Mouse (Mus musculus) brown adipose tissue, adult 24 weeks (tissue): ENCODE measurements around the gene Dnaic1. TPM values are rescaled to one million over a fixed set of nuclear protein-coding genes. Genes with fewer than 3 reads are reported as not detected.
"Not testable (repeated sequence)": the region's sequence is repeated elsewhere in the genome, so short reads cannot be mapped to it uniquely, and the experiment has no call there.

Source experiments
- H3K27ac ChIP-seq: fragments of 200-500 bp; replicated peaks from 2 replicates; pipeline ENCODE4 v1.5.1; 2012; ENCODE audit warnings: low read depth, mild to moderate bottlenecking, low read length
- H3K4me1 ChIP-seq: fragments of 200-500 bp; 2 replicates; pipeline ENCODE4 v1.6.1; 2012; ENCODE audit warnings: low read length, mixed read lengths; ENCODE audit not compliant: control insufficient read depth, insufficient read depth, insufficient read length
- H3K4me3 ChIP-seq: fragments of 200-500 bp; 2 replicates; pipeline ENCODE4 v1.5.1; 2012; ENCODE audit warnings: low read depth, mild to moderate bottlenecking, low read length, moderate library complexity; ENCODE audit not compliant: insufficient read depth
- polyA plus RNA-seq: library from polyadenylated mRNA; stranded (reverse); fragments of >200 nt; gene quantifications from 2 replicates; pipeline ENCODE4 v1.2.4, GENCODE M21; 2012; ENCODE audit not compliant: missing spikeins, insufficient read depth, insufficient read length

The Dnaic1 gene
- polyA plus RNA-seq, 1 experiment, result not detected

DNA sequence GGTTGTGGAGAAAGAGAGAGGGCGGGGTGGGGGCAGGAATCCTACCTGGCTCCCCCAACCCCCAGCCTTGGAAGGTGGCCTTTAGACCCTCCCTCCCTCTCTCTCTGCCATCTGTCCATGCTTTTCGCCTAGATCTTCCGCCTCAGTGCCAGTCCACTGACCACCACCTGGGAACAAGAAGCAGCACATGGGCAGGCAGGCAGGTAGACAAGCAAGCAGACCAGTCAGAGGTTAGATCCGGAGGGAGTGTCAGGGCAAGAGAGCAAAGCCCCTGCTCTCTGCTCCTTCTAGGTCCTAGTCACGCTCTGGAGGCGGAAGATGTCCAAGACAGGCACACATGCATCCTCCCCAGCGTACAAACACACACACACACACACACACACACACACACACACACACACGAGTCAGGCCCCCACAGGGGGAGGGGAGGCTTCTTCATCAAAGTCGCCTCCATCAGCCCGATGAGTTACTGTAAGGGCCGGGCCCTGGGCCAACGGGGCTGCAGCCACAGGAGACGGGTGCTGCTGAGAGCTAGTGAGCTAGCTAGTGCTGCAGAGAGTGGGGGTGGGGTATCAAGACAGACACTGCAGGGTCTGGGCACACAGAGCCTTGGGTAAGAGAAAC lies 107.5 kb downstream of the Dnaic1 start:
- H3K4me3 ChIP-seq, result no peak overlapping the region
- peaks cover 3% of the 10 kb centered on the region; the same call in 1 of the 2 replicates for H3K4me1 ChIP-seq
- H3K27ac ChIP-seq, result no peak overlapping the region

DNA sequence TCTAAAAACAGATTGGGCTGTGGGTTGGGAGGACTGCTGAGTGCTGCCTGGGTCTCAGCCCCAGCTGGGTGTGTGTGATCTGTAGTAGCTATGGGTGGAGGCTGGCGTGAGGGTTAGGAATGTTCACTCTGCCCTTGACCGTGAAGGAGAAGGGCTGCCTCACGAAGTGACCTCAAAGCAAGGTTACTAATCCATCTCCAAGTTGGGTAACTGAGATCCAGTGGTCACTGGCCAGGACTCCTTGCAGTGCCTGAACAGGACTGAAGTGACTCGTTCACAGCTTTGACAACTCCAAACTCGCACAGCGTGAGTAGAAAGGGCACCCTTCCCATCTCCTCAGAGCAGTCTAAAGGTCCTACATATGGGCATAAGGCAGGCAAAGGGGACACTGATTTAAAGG lies 109.3 kb downstream of the Dnaic1 start:
- Histone ChIP-seq H3K4me3 (no peak overlapping the region), H3K4me1 (peaks cover 3% of the 10 kb centered on the region; the same call in 1 of the 2 replicates), H3K27ac (peak overlapping the region; percentile 50)

DNA sequence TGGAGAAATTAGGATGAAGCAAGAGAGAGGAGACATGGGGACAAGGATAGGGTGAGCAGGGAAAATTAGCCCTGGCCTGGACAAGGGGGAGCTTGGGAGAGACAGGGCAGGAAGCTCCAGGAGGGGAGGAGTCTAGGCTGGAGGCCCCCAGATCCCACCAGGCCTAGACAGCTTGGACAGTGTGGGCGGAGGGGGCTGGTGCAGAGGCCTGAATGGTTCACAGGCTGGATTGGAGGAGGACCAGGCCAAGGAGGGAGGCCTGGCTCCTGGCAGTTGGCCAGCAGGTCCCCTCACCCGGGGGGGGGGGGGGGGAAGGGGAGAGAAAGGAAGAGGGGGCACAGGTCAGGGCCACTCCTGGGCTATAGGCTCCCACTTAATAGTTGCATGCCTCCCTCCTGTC lies 109.7 kb downstream of the Dnaic1 start:
- peaks cover 3% of the 10 kb centered on the region; the same call in 1 of the 2 replicates for H3K4me1 ChIP-seq
- H3K4me3 ChIP-seq, result no peak overlapping the region
- peak overlapping the region; percentile 50 for H3K27ac ChIP-seq

DNA sequence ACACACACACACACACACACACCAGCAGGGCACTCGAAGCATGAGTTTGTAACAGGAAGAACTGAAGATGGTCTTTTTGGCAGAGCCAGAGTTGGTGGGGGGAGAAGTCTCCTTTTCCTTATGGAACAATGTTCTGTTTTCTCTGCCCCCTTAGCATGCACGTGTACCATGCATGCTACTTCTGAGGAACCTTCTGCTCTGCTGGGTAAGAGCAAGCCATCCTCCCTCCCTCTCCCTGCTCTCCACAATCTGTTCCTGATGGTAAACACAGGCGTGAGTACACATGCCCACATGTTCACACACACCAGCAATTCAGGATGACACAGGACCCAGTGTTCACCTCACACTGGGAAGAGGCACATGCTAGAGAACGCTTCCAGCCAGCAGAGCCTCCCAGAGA lies 111.6 kb downstream of the Dnaic1 start:
- Histone ChIP-seq H3K27ac (no peak overlapping the region), H3K4me1 (peaks cover 3% of the 10 kb centered on the region; the same call in 1 of the 2 replicates), H3K4me3 (no peak overlapping the region)

DNA sequence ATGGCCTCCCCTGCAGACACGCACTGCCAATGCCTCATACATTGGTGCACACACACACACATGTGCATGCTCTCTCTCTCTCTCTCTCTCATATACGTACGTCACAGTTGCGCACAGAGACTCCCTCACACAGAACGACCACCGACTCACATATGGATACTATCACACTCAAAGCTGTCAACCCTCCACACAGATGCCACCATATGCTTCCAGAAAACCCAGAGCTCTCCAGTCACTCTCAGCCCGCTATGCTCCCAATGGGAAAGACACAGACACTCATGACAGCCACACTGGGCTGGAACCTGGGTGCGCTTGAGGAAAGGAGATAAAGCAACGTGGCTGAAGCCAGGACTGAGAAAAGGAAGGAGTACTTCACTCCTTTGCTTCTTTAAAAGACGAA lies 112.4 kb downstream of the Dnaic1 start:
- H3K4me3 ChIP-seq, result no peak overlapping the region
- no peak overlapping the region for H3K27ac ChIP-seq
- peaks cover 3% of the 10 kb centered on the region; the same call in 1 of the 2 replicates for H3K4me1 ChIP-seq

DNA sequence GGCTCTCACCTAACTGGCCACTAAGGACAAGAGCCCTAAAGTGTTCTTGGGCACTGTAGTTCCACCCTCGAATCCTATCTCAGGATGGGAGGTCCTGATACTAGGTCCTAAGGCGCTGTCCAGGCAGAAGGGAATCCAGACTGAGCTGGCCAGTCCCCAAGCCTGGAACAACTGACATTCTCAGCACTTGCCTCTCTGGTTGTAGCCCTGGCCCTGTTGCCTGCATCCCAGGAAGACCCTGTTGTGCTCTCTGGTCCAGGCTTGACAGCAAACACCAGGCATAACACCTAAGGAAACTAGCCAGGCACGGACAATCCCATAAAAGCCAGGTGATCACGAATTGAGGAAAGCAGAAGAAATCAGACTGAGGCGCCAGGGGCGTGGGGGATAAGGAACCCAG lies 113.2 kb downstream of the Dnaic1 start:
- H3K27ac ChIP-seq, result no peak overlapping the region

DNA sequence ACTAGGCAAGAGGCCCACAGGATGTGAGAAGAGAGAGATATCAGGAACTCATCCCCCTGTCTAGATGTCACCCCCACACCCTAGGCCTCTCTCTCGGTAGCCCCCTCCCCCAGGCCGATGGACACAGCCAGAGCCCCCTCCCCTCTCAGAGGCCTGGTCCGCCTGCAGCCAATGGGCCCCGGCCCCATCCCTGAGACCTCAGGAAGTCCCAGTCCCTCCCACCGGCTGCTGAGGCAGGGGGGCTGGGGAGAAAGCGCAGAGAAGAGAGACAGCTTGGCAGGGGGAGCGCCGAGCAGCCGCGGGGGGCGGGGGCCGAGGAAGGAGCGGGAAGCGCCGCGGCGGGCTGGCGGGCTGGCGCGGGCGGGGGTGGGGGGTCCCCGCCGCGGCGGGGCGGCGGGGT lies 113.7 kb downstream of the Dnaic1 start:
- H3K4me3 ChIP-seq, H3K4me1 ChIP-seq, H3K27ac ChIP-seq: not testable (repeated sequence)

More for the DNA sequence above, 113.2 kb downstream of the Dnaic1 start:
- H3K4me3 ChIP-seq, result no peak overlapping the region
- peaks cover 3% of the 10 kb centered on the region; the same call in 1 of the 2 replicates for H3K4me1 ChIP-seq

DNA sequence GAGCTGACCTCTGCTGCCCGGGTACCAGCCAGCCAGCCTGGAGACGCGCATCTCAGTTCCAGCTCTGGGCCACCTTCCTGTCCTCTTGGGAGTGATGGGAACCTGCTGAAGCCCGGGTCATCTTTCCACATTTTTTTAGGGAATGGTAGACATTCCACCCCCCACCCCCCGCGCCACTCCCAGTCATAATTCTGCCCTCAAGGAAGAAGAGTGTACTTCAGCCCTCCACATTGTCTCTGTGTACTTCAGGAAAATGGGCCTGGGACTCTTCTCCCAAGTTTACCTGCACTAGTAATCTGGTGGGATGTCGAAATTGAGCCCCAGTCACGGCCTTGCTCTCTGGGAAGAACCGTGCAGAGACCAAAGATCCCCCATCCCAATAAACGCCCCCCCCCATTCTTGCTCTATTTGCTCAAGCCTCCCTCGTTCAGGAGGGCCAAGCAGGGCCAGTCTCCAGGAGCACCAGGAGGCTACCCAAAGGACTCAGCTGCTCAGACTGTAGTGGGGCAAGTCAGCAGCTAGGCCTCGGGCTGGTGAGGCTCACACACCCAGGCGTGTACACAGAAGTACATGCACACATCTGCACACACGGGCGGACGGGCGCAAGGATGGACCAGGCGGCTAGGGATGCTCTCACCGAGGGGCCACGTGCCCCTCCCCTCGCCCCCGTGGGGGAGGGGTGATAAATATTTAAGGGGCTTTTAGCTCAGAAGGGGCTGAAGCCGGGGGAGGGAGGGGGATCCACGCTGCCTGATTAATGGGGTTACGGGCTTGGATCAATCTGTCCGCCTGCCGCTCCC lies 114.8 kb downstream of the Dnaic1 start:
- not testable (repeated sequence) for H3K4me3 ChIP-seq, H3K4me1 ChIP-seq, H3K27ac ChIP-seq

DNA sequence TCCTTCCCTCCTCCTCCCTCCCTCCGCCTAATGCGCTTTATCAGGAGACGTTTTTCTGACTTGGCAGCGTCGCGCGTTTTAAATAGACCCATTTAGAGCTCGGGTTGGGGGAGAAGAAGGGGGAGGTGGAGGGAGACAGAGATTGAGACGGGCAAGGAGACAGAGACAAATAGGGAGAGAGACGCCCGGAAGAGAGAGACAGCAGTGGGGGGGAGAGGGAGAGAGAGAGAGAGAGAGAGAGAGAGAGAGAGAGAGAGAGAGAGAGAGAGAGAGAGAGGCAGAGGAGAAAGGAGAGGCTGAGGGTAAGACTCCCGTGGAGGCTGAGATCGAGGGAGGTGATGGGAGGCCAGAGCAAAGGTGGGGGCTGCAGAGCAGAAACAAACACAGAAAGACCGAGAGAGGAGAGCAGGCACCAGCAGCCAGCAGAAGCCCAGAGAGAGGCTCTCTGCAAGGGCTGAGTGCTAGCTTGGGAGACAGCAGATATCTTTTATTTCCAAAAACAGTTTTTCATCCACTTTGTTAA lies 115.4 kb downstream of the Dnaic1 start:
- H3K4me1 ChIP-seq, H3K4me3 ChIP-seq, H3K27ac ChIP-seq: not testable (repeated sequence)

DNA sequence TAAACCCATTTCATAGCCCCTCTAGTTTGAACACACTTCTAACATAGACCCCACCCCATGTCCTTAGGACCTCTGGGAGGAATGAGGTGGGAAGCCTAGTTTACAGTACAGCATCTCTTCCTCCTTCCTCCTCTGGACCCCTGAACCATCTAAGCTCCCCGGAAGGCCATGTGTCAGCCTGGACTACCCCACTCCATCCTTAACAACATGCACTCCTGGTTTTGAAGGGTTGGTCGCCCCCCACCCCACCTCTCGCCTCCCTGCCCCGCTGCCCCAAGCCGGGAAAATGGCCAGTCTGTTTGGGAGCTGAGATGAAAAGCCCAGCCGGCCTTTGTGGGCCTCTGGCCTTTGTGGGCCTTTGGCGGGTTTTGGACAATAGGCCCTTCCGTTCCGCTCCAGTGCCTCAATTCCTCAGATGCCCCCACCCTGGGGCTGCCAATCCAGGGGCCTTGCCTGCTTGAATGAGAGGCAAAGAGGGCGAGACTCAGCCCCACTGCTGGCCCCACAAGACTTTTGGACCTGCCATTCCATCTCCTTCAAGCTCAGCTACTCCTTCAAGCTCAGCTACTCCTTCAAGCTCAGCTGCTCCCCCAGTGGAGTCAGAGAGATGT lies 116.4 kb downstream of the Dnaic1 start:
- H3K27ac ChIP-seq, H3K4me1 ChIP-seq, H3K4me3 ChIP-seq: not testable (repeated sequence)

Other genes with a start within 250 kb of the Dnaic1 start
- 52.4 and 56.3 TPM in 2 replicates for gene Ubap1, start 220.8 kb upstream of the Dnaic1 start, polyA plus RNA-seq
- gene Kif24, start 104.9 kb upstream of the Dnaic1 start, polyA plus RNA-seq, result 0.55 TPM in 1 of 2 replicates, not detected in the other
- 60.1 and 71.7 TPM in 2 replicates for gene Nudt2, start 104.6 kb upstream of the Dnaic1 start, polyA plus RNA-seq
- gene AI464131, start 66.7 kb upstream of the Dnaic1 start, polyA plus RNA-seq, result 8.7 and 13.8 TPM in 2 replicates
- not detected in 2 replicates for gene 1110017D15Rik, start 52.4 kb upstream of the Dnaic1 start, polyA plus RNA-seq
- gene Fam219a, start 237 bp upstream of the Dnaic1 start, polyA plus RNA-seq, result 6.8 and 7.8 TPM in 2 replicates
- 1.8 TPM in 1 of 2 replicates, not detected in the other for gene Enho, start 70.5 kb downstream of the Dnaic1 start, polyA plus RNA-seq
- 5.5 and 8.4 TPM in 2 replicates for gene Cntfr, start 127.3 kb downstream of the Dnaic1 start, polyA plus RNA-seq
- 53.3 and 56.1 TPM in 2 replicates for gene Il11ra1, start 130.2 kb downstream of the Dnaic1 start, polyA plus RNA-seq
- 9.0 and 13.5 TPM in 2 replicates for gene Rpp25l, start 143.8 kb downstream of the Dnaic1 start, polyA plus RNA-seq
- 111 and 118 TPM in 2 replicates for gene Dctn3, start 153.4 kb downstream of the Dnaic1 start, polyA plus RNA-seq
- gene Arid3c, start 161.4 kb downstream of the Dnaic1 start, polyA plus RNA-seq, result not detected in 2 replicates
- gene Galt, start 185.5 kb downstream of the Dnaic1 start, polyA plus RNA-seq, result 30.4 and 38.3 TPM in 2 replicates
- 44.1 and 48.4 TPM in 2 replicates for gene Sigmar1, start 186.4 kb downstream of the Dnaic1 start, polyA plus RNA-seq
- 39.4 and 50.0 TPM in 2 replicates for gene Ccl27a, start 204.5 kb downstream of the Dnaic1 start, polyA plus RNA-seq